Mouse (Mus musculus): ENCODE data around the gene Fam161a. TPM values are rescaled to one million over a fixed set of nuclear protein-coding genes. Genes with fewer than 3 reads are reported as not detected.

Gene Fam161a
- polyA plus RNA-seq, 1 experiment from 2014 or later = 5.7 TPM

DNA sequence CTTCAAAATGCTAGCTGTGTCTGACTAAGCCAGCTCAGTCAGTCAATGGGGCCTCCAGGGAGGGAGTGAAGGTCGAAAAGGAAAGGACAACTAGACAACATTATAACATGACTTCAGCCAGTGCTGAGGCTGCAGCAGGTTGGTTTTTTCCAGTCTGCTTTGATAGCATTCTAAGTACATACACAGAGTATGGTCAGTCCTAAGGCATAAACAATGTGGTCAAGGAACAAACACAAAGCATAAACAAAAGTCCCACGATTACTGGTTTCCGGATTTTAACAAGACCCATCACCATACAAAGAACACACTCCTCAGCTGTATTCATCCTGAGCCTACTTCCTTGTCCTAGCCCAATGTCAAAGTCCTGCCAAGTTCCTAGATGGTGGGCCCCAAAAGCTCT lies 21.8 kb upstream of the Fam161a start:
- Histone ChIP-seq H3K4me1 (ENCODE audit: control insufficient read depth, insufficient read depth, low read depth, low read length) (peaks cover 10% of the 10 kb centered on the region), H3K4me2 (ENCODE audit: low read length) (no peak overlapping the region), H3K27ac (ENCODE audit: low read depth, low read length) (no peak overlapping the region), H3K9ac (ENCODE audit: low read depth, low read length) (no peak overlapping the region), H3K27me3 (replicated peaks; ENCODE audit: control insufficient read depth, insufficient read depth, low read length) (no peaks in the 10 kb centered on the region), H3K9me3 (ENCODE audit: control insufficient read depth, low read length) (no peaks in the 10 kb centered on the region), H3K4me3 (ENCODE audit: low read length) (no peak overlapping the region), H3K36me3 (ENCODE audit: control insufficient read depth, insufficient read depth, low read length) (no peaks in the 10 kb centered on the region)
- no peak for ATAC-seq
- 88% methylated on average over 3 of the region's 3 CpGs for WGBS

DNA sequence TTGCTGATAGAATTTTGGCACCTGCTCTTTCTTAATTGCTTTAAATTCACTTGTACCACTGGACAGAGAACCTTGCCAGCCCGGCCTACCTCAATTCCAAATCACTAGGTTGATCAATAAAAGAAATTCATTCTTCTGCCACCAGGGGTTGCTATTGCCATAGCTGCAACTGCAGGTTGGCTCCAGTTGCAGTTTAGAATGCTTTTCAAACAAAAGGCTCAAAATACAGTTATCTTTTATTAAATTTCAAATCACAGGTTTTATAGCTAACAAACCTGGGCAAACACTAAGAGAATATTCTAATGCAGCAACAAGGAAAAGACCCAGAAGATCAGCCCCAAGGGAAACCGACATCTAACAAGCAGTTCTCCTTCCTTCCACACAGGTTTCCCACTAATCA lies 20.0 kb upstream of the Fam161a start:
- 35% methylated on average over 2 of the region's 2 CpGs for WGBS

DNA sequence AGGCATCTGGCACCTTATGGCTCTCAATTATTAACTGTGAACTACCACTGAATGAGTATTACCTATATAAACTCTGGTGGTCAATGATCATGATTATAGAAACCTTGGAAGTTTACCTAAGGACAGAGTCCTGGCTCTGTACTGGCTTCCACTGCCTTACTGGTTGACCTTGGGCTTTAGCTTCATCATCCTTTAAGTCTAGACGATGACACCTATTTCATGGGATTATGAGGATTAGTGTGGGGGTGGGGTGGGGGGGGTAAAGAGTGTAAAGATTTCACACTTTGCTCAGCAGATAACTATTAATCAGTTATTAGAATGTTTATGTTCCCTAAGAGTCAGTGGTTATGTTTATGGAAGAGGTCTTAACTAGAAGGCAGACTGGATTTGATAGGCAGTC lies 17.5 kb upstream of the Fam161a start:
- peaks cover 10% of the 10 kb centered on the region for H3K36me3 ChIP-seq (ENCODE audit: control insufficient read depth, insufficient read depth, low read length)

More for the DNA sequence above, 20.0 kb upstream of the Fam161a start:
- Histone ChIP-seq H3K36me3 (ENCODE audit: control insufficient read depth, insufficient read depth, low read length) (no peaks in the 10 kb centered on the region), H3K4me2 (ENCODE audit: low read length) (no peak overlapping the region), H3K9me3 (ENCODE audit: control insufficient read depth, low read length) (no peaks in the 10 kb centered on the region), H3K9ac (ENCODE audit: low read depth, low read length) (no peak overlapping the region), H3K27ac (ENCODE audit: low read depth, low read length) (no peak overlapping the region), H3K27me3 (replicated peaks; ENCODE audit: control insufficient read depth, insufficient read depth, low read length) (no peaks in the 10 kb centered on the region), H3K4me1 (ENCODE audit: control insufficient read depth, insufficient read depth, low read depth, low read length) (peaks cover 13% of the 10 kb centered on the region), H3K4me3 (ENCODE audit: low read length) (no peak overlapping the region)
- ATAC-seq = no peak

DNA sequence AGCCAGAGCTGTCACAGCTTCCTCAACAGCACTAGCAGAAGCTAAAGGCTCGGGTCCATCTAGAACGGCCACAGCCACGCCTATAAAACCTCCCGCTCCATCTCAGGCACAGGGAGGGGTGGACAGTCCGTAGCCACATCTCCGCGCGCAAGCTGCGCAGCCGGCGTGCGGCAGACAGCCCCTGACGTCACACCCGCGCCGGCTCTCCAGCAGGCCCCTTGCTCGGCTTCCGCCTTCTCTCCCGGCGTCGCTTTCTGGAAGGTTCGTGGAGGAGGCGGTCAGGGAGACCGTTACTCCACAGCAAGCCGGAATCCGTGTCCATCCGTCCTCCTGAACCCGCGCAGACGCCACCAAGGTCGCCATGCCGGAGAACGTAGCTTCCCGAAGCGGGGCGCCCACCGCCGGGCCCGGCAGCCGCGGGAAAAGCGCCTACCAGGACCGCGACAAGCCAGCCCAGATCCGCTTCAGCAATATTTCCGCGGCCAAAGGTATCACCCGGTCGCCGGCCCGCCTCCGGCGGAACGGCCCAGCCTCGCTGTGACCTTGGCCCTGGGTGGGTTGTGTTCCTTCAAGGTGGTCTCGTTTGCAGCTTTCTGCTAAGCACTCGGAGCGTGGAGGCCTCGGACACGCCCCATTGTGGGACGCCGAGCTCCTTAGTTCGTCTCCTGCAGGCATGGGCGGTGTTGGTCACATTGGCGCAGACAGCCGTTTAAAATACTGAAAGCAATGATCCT lies 16.8 kb upstream of the Fam161a start, which contains the start of gene Cct4:
Gene Cct4, plus strand, starts transcription at position 127 of the 734 bp plus-strand sequence.
- Histone ChIP-seq H3K4me2 (ENCODE audit: low read length) (peak within 1 kb of the TSS; percentile 70), H3K27ac (ENCODE audit: low read depth, low read length) (peak within 1 kb of the TSS; percentile 93), H3K36me3 (ENCODE audit: control insufficient read depth, insufficient read depth, low read length) (peaks cover 13% of the 10 kb centered on the region), H3K4me3 (ENCODE audit: low read length) (peak within 1 kb of the TSS; percentile 95), H3K9me3 (ENCODE audit: control insufficient read depth, low read length) (no peaks in the 10 kb centered on the region), H3K9ac (ENCODE audit: low read depth, low read length) (peak within 1 kb of the TSS; percentile 95), H3K4me1 (ENCODE audit: control insufficient read depth, insufficient read depth, low read depth, low read length) (peaks cover 14% of the 10 kb centered on the region), H3K27me3 (replicated peaks; ENCODE audit: control insufficient read depth, insufficient read depth, low read length) (no peaks in the 10 kb centered on the region)
- peak; percentile 99 for ATAC-seq
- under 1% methylated on average over 63 of the region's 66 CpGs for WGBS

More for the DNA sequence above, 17.5 kb upstream of the Fam161a start:
- no peaks in the 10 kb centered on the region for H3K9me3 ChIP-seq (ENCODE audit: control insufficient read depth, low read length)
- no peak for ATAC-seq
- WGBS = 53% methylated on average over 1 of the region's 1 CpGs
- peak overlapping the region; percentile 95 for H3K4me3 ChIP-seq (ENCODE audit: low read length)
- peak overlapping the region; percentile 93 for H3K27ac ChIP-seq (ENCODE audit: low read depth, low read length)
- peak overlapping the region; percentile 70 for H3K4me2 ChIP-seq (ENCODE audit: low read length)
- peak overlapping the region; percentile 95 for H3K9ac ChIP-seq (ENCODE audit: low read depth, low read length)
- peaks cover 14% of the 10 kb centered on the region for H3K4me1 ChIP-seq (ENCODE audit: control insufficient read depth, insufficient read depth, low read depth, low read length)
- H3K27me3 ChIP-seq (replicated peaks; ENCODE audit: control insufficient read depth, insufficient read depth, low read length) = no peaks in the 10 kb centered on the region

DNA sequence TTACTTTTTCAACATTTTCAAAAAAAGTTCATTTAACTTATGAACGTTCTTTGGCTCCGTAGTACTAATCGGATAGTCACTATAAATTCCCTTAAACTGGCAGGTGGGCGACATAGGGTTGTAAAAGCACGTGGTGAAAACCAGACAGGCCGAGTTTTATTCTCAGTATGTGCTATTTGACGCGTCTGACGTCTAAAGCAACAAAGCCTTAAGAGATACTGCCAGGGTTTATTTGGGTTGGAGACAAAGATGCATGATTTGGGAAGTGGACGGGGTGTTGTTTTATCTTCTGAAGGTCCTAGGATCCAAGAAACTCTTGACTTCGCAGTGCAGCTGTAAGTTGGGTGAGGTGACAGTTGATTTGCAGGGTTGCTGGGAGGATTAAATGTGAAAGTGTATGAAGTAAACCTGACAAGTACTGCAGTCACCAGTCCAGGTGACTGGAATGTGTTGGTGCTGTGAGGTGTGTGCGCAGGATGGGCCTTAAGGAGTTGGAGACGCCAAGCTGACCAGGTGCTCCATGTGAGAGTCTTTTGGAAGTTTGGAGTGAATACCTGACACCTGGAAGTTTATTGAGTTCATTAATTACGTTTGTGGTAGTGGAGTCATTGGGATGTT lies 16.0 kb upstream of the Fam161a start:
- ATAC-seq = no peak
- Histone ChIP-seq H3K27ac (ENCODE audit: low read depth, low read length) (peak overlapping the region; percentile 93), H3K4me3 (ENCODE audit: low read length) (peak overlapping the region; percentile 95), H3K9me3 (ENCODE audit: control insufficient read depth, low read length) (no peaks in the 10 kb centered on the region), H3K4me1 (ENCODE audit: control insufficient read depth, insufficient read depth, low read depth, low read length) (peaks cover 14% of the 10 kb centered on the region), H3K9ac (ENCODE audit: low read depth, low read length) (peak overlapping the region; percentile 95), H3K4me2 (ENCODE audit: low read length) (peak overlapping the region; percentile 70), H3K36me3 (ENCODE audit: control insufficient read depth, insufficient read depth, low read length) (peaks cover 19% of the 10 kb centered on the region), H3K27me3 (replicated peaks; ENCODE audit: control insufficient read depth, insufficient read depth, low read length) (no peaks in the 10 kb centered on the region)
- 13% methylated on average over 14 of the region's 14 CpGs for WGBS

DNA sequence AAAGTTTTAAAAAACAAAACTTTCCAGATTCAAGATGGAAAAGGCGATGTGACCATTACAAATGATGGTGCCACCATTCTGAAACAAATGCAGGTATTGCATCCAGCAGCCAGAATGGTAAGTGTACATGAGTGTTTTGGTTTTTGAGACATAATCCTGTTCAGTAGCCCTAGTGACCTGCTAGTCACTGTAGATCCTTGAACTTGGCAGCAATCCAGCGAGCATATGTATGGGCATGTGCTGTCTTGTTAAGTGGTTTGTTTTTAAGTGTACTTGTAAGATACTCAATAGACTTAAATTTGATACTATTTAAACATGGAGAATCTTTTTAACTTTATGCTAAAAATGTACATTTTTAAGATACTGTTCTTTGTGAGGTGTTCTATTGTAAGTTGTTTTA lies 13.1 kb upstream of the Fam161a start:
- no peak overlapping the region for H3K4me2 ChIP-seq (ENCODE audit: low read length)
- H3K9me3 ChIP-seq (ENCODE audit: control insufficient read depth, low read length) = no peaks in the 10 kb centered on the region
- no peak overlapping the region for H3K4me3 ChIP-seq (ENCODE audit: low read length)
- no peak overlapping the region for H3K9ac ChIP-seq (ENCODE audit: low read depth, low read length)
- H3K4me1 ChIP-seq (ENCODE audit: control insufficient read depth, insufficient read depth, low read depth, low read length) = peaks cover 14% of the 10 kb centered on the region
- ATAC-seq = no peak
- no peaks in the 10 kb centered on the region for H3K27me3 ChIP-seq (replicated peaks; ENCODE audit: control insufficient read depth, insufficient read depth, low read length)
- peaks cover 27% of the 10 kb centered on the region for H3K36me3 ChIP-seq (ENCODE audit: control insufficient read depth, insufficient read depth, low read length)
- H3K27ac ChIP-seq (ENCODE audit: low read depth, low read length) = no peak overlapping the region
- 88% methylated on average over 2 of the region's 2 CpGs for WGBS

DNA sequence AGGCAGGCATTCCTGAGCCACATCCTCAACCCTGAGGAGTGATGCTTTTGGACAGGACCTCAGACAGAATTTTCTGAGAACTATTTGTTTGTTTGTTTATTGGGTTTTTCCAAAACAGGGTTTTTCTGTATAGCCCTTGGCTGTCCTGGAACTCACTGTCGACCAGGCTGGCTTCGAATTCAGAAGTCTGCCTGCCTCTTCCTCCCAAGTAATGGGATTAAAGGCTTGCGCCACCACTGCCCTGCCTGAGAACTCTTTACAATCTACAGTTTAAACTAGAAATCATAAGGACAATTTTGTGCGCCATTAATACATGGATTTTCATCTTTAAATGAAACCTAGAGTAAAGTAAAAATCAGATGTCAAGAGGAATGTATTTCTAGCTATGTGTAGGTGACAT lies 11.9 kb upstream of the Fam161a start:
- no peak for ATAC-seq
- 93% methylated on average over 4 of the region's 4 CpGs for WGBS
- Histone ChIP-seq H3K9me3 (ENCODE audit: control insufficient read depth, low read length) (no peaks in the 10 kb centered on the region), H3K4me1 (ENCODE audit: control insufficient read depth, insufficient read depth, low read depth, low read length) (peaks cover 14% of the 10 kb centered on the region), H3K9ac (ENCODE audit: low read depth, low read length) (no peak overlapping the region), H3K27ac (ENCODE audit: low read depth, low read length) (no peak overlapping the region), H3K27me3 (replicated peaks; ENCODE audit: control insufficient read depth, insufficient read depth, low read length) (no peaks in the 10 kb centered on the region), H3K4me3 (ENCODE audit: low read length) (no peak overlapping the region), H3K36me3 (ENCODE audit: control insufficient read depth, insufficient read depth, low read length) (peaks cover 36% of the 10 kb centered on the region), H3K4me2 (ENCODE audit: low read length) (no peak overlapping the region)

DNA sequence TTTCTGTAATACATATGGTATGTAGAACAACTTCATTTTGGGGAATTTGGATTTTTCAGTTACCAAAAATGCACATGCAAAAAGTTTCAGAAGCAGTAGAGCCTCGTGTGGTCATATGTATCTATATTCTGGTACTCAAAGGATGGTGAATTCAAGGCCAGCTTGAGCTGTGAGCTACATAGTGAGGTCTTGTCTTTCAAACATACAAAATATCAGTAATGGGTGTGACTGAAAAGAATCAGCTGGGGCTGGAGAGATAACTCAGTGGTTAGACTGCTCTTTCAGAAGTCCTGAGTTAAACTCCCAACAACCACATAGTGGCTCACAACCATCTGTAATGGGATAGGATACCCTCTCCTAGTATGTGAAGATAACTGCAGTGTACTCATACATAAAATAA lies 9.0 kb upstream of the Fam161a start:
- no peak for ATAC-seq
- no peak overlapping the region for H3K4me3 ChIP-seq (ENCODE audit: low read length)
- peaks cover 55% of the 10 kb centered on the region for H3K36me3 ChIP-seq (ENCODE audit: control insufficient read depth, insufficient read depth, low read length)
- H3K4me2 ChIP-seq (ENCODE audit: low read length) = no peak overlapping the region
- H3K27ac ChIP-seq (ENCODE audit: low read depth, low read length) = no peak overlapping the region
- no peaks in the 10 kb centered on the region for H3K27me3 ChIP-seq (replicated peaks; ENCODE audit: control insufficient read depth, insufficient read depth, low read length)
- H3K9me3 ChIP-seq (ENCODE audit: control insufficient read depth, low read length) = no peaks in the 10 kb centered on the region
- no peak overlapping the region for H3K9ac ChIP-seq (ENCODE audit: low read depth, low read length)
- no peaks in the 10 kb centered on the region for H3K4me1 ChIP-seq (ENCODE audit: control insufficient read depth, insufficient read depth, low read depth, low read length)
- 79% methylated on average over 1 of the region's 1 CpGs for whole genome bisulfite sequencing

DNA sequence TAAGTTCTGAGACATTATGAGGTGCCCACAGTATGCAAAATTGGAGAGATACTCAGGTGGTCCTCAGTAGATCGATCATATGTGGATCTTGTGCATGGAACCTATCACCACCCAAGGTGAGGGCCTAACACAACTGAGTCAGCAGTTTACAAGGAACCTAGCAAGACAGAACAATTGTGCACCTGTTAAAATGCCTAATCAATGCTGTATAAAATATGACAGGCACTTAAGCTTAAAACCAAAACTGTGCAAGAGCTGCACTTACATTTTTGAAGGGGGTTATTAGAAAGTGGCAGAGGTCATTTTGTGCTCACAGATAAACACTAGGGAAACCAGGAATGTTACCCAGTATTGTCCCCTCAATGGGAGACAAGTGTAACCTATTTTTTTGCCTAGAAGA lies 2.1 kb upstream of the Fam161a start:
- no peak for ATAC-seq
- no peak overlapping the region for H3K4me2 ChIP-seq (ENCODE audit: low read length)
- H3K36me3 ChIP-seq (ENCODE audit: control insufficient read depth, insufficient read depth, low read length) = peaks cover 38% of the 10 kb centered on the region
- H3K4me1 ChIP-seq (ENCODE audit: control insufficient read depth, insufficient read depth, low read depth, low read length) = no peaks in the 10 kb centered on the region; the same call in 1 of the 2 replicates
- no peak overlapping the region for H3K27ac ChIP-seq (ENCODE audit: low read depth, low read length)
- H3K4me3 ChIP-seq (ENCODE audit: low read length) = no peak overlapping the region
- H3K9ac ChIP-seq (ENCODE audit: low read depth, low read length) = no peak overlapping the region
- WGBS = 86% methylated on average over 1 of the region's 1 CpGs
- H3K9me3 ChIP-seq (ENCODE audit: control insufficient read depth, low read length) = no peaks in the 10 kb centered on the region
- no peaks in the 10 kb centered on the region for H3K27me3 ChIP-seq (replicated peaks; ENCODE audit: control insufficient read depth, insufficient read depth, low read length)
